Mouse (Mus musculus) limb, embryonic 11.5 days (tissue): ENCODE measurements around the gene Erlin1. TPM values are rescaled to one million over a fixed set of nuclear protein-coding genes. Genes with fewer than 3 reads are reported as not detected.

Source experiments
- ATAC-seq: fragments of 200-750 bp; cut with Nextera tagmentation; 2 replicates; pipeline ENCODE4 v1.8.0; 2017; ENCODE audit warnings: low read depth; ENCODE audit not compliant: insufficient number of reproducible peaks, low FRiP score, low TSS enrichment
- DNase-seq: peaks from one replicate; pipeline ENCODE4 v3.0.0-alpha.2; 2015; ENCODE audit warnings: low spot score
- H3K27ac ChIP-seq: fragments of 300-500 bp; sonication (generic); replicated peaks from 2 replicates; pipeline ENCODE4 v1.5.1; 2014; ENCODE audit warnings: low read depth, mild to moderate bottlenecking, low read length
- H3K27me3 ChIP-seq: fragments of 300-500 bp; sonication (generic); 2 replicates; pipeline ENCODE4 v1.6.1; 2014; ENCODE audit warnings: mild to moderate bottlenecking, low read length, mixed read lengths; ENCODE audit not compliant: control insufficient read depth, insufficient read depth
- H3K36me3 ChIP-seq: fragments of 300-500 bp; sonication (generic); 2 replicates; pipeline ENCODE4 v1.6.1; 2014; ENCODE audit warnings: mild to moderate bottlenecking, low read length, moderate library complexity, mixed read lengths; ENCODE audit not compliant: control insufficient read depth, insufficient read depth
- H3K4me1 ChIP-seq: fragments of 300-500 bp; sonication (generic); 2 replicates; pipeline ENCODE4 v1.6.1; 2014; ENCODE audit warnings: low read length, mixed read lengths; ENCODE audit not compliant: control insufficient read depth, insufficient read depth
- H3K4me2 ChIP-seq: fragments of 300-500 bp; sonication (generic); 2 replicates; pipeline ENCODE4 v1.6.1; 2014; ENCODE audit warnings: low read depth, mild to moderate bottlenecking, moderate library complexity; ENCODE audit not compliant: severe bottlenecking
- H3K4me3 ChIP-seq: fragments of 300-500 bp; sonication (generic); 2 replicates; pipeline ENCODE4 v1.5.1; 2014; ENCODE audit warnings: low read depth, low read length
- H3K9ac ChIP-seq: fragments of 300-500 bp; sonication (generic); 2 replicates; pipeline ENCODE4 v1.6.1; 2014; ENCODE audit warnings: mild to moderate bottlenecking, low read length
- H3K9me3 ChIP-seq: fragments of 300-500 bp; sonication (generic); 2 replicates; pipeline ENCODE4 v1.6.1; 2016; ENCODE audit warnings: low read length; ENCODE audit not compliant: control insufficient read depth
- WGBS: fragments of 180-500 bp; shearing (Covaris S2); extraction: QIAGEN DNeasy Blood & Tissue Kit; methylation state at CpG from one replicate; pipeline ENCODE4 v1.1.7; 2014; 5-methylcytosine and 5-hydroxymethylcytosine counted together
- polyA plus RNA-seq: library from polyadenylated mRNA; unstranded; fragments of >200 nt; fragmentation: Nextera tagmentation; extraction: Ambion mirVana; gene quantifications from 2 replicates; pipeline ENCODE4 v1.2.1, GENCODE M21; 2014

The Erlin1 gene
- polyA plus RNA-seq, 1 experiment from 2014 or later, result 20.1 TPM

DNA sequence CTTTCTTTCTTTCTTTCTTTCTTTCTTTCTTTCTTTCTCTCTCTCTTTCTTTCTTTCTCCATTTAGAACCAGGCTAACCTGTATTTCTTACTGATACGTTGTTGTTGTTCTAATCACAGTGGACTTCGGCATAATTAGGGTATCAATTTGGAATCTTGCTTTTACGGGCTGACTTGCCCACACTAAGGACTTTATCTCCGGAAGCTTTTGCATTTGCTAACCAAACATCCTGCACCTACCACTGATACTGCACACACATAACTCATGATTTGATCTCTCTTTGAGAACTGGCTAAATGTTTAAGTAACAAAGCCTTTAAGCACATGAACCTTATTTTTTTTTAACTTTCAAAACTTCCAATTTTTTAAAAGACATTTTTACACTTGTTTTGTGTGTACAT is 19.2 kb downstream of the Erlin1 start:
- Histone ChIP-seq H3K9me3 (no peaks in the 10 kb centered on the region), H3K27me3 (no peaks in the 10 kb centered on the region), H3K36me3 (no peaks in the 10 kb centered on the region; the same call in 1 of the 2 replicates), H3K9ac (no peak overlapping the region), H3K4me1 (no peaks in the 10 kb centered on the region), H3K4me2 (no peak overlapping the region), H3K4me3 (no peak overlapping the region), H3K27ac (no peak overlapping the region)
- no peak for DNase-seq
- no peak for ATAC-seq
- WGBS, result 82% methylated on average over 4 of the region's 4 CpGs

DNA sequence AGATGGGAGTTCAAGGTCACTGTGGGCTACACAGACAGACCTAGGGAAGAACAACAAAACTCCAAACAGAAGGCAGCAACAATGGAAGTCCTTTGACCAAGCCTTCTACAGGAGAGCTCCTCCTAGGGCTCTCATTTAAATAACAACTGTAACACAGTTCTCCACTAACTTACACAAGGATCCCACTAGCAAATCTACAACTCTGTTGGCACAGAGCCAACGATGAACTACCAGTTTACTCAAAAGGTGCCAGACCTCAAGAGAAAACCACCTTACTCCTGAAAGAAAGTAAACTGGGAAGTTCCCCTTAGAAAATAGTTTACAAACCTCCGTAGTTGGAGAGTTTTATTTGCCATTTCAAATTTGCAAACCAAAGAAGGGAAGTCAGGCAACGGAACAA is 20.3 kb downstream of the Erlin1 start:
- no peak for DNase-seq
- Histone ChIP-seq H3K4me1 (no peaks in the 10 kb centered on the region), H3K4me3 (no peak overlapping the region), H3K27me3 (no peaks in the 10 kb centered on the region), H3K36me3 (peaks cover 2% of the 10 kb centered on the region; the same call in 1 of the 2 replicates), H3K27ac (no peak overlapping the region), H3K9ac (no peak overlapping the region), H3K4me2 (no peak overlapping the region), H3K9me3 (no peaks in the 10 kb centered on the region)
- ATAC-seq, result no peak
- WGBS, result 61% methylated on average over 3 of the region's 3 CpGs

DNA sequence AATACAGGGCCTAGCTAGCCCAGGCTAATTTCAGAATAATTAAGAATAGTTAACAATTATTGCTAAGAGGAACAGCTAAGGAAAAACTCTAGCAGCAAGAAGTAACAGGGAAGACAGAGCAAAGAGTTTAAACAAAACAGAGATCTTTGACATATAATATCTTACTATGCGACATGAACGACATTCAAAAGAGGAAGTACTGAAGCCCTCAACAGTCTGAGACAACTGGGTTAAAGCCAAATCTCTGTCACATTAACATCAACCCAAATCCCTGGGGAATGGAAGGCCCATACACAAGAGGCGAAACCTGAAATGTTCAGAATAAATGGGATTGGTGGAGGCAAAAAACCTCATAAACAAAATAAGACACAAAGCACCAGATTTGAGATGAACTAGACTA is 23.7 kb downstream of the Erlin1 start:
- no peak for ATAC-seq
- WGBS, result 94% methylated on average over 3 of the region's 3 CpGs
- H3K27me3 ChIP-seq, result no peaks in the 10 kb centered on the region

DNA sequence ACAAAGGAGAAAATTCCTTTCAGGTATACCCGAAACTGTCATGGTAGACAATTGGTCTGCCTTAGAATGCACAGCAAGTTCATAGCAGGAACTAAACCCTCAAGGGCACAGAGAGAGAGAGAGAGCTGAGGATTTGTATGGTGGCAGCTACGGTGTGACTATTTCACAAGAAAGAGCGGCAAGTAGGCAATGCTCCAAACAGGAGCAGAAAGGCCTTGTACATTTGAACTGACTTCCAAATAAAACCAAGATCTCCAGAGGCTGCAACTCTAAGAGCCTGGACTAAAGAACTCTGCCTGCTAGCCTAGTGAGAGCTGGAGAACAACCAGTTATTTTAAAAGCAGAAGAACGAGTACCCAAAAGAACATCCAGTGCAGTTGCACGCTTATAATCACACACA is 27.5 kb downstream of the Erlin1 start:
- H3K27me3 ChIP-seq, result no peaks in the 10 kb centered on the region
- peaks cover 3% of the 10 kb centered on the region; the same call in 1 of the 2 replicates for H3K36me3 ChIP-seq
- ATAC-seq (no peak), DNase-seq (no peak)
- H3K4me2 ChIP-seq, result no peak overlapping the region
- H3K4me1 ChIP-seq, result no peaks in the 10 kb centered on the region
- H3K9me3 ChIP-seq, result no peaks in the 10 kb centered on the region
- H3K4me3 ChIP-seq, result no peak overlapping the region
- H3K27ac ChIP-seq, result no peak overlapping the region
- no peak overlapping the region for H3K9ac ChIP-seq
- 86% methylated on average over 5 of the region's 5 CpGs for WGBS

More for the DNA sequence above, 23.7 kb downstream of the Erlin1 start:
- Histone ChIP-seq H3K4me1 (no peaks in the 10 kb centered on the region), H3K9ac (no peak overlapping the region), H3K36me3 (peaks cover 3% of the 10 kb centered on the region; the same call in 1 of the 2 replicates), H3K4me2 (no peak overlapping the region), H3K9me3 (no peaks in the 10 kb centered on the region), H3K4me3 (no peak overlapping the region), H3K27ac (no peak overlapping the region)
- no peak for DNase-seq

DNA sequence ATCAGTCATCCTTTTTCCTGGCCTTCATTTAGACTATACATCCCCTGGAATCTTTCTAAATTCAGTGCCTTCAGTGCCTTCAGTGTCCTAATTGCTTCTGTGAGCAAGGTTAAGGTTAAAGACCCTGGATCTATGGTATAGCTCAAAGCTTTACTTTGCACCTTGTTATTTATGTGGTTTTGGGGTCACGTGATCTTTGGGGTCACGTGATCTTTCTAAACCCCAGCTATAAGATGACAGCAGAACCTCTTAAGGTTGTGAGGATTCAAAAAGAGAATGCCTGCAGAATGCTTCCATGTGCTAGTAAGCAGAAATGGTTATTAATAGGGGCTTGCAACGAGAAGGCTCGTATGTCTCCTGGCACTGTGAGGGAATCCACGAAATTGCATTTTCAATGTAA is 36.2 kb downstream of the Erlin1 start:
- Histone ChIP-seq H3K36me3 (peaks cover 2% of the 10 kb centered on the region; the same call in 1 of the 2 replicates), H3K4me1 (no peaks in the 10 kb centered on the region), H3K27ac (no peak overlapping the region), H3K9ac (no peak overlapping the region), H3K27me3 (no peaks in the 10 kb centered on the region), H3K4me2 (no peak overlapping the region), H3K4me3 (no peak overlapping the region), H3K9me3 (no peaks in the 10 kb centered on the region)
- DNase-seq (no peak), ATAC-seq (no peak)
- WGBS, result 91% methylated on average over 5 of the region's 5 CpGs

DNA sequence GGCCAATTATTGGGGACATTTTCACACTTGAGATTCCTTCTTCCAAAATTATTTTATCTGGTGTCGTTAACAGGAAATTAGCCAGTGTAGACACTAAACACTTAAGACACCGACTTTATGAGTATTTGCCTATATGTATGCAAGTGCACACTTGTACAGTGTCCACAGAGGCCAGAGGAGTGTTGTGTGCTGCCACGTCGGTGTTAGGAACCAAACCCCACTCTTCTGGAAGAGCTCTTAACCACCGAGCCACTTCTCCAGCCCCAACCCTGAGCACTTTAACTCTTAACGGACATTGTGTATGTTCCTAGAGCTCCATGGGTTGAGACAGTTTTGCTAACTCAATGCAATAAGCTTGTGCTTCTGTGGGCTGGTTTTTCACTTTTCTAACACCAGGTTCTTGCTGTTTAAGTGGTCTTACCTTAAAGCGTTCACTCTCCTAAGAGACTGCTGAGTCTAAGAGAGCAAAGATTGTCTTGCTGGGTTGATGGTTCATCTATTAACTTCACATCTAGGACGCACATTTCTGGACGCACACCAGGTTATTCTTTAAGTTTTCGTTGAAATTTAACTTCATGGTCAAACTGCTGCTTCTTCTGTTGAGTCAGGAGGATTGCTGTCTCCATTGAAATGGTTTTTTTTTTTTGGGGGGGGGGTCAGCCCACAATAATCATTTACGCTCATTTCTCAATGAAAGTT is 37.4 kb downstream of the Erlin1 start:
- no peaks in the 10 kb centered on the region for H3K9me3 ChIP-seq
- no peaks in the 10 kb centered on the region for H3K4me1 ChIP-seq
- no peak overlapping the region for H3K4me3 ChIP-seq
- DNase-seq (no peak), ATAC-seq (no peak)
- no peaks in the 10 kb centered on the region for H3K27me3 ChIP-seq
- H3K9ac ChIP-seq, result no peak overlapping the region
- H3K36me3 ChIP-seq, result peaks cover 2% of the 10 kb centered on the region; the same call in 1 of the 2 replicates
- WGBS, result 87% methylated on average over 11 of the region's 11 CpGs
- H3K27ac ChIP-seq, result no peak overlapping the region
- no peak overlapping the region for H3K4me2 ChIP-seq

DNA sequence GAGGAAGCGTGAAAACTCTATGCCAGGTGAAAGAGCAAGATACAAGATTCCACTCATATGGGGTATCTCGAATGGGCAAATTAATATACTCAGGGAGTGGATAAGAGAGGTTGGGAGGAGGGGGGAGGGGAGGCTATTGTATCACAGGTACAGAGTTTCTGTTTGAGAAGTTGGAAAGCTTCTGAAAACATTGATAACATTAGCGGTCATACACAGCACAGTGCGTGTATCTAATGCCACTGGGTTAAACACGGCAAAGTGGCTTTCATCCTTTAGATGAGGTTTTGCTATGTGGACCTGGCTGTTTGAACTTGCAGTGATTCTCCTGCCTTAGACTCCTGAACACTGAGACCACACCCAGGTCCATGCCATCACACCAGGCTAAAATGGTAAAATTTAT is 39.6 kb downstream of the Erlin1 start:
- Histone ChIP-seq H3K4me3 (no peak overlapping the region), H3K36me3 (no peaks in the 10 kb centered on the region), H3K27me3 (no peaks in the 10 kb centered on the region), H3K27ac (no peak overlapping the region), H3K9ac (no peak overlapping the region), H3K4me2 (no peak overlapping the region), H3K9me3 (no peaks in the 10 kb centered on the region), H3K4me1 (no peaks in the 10 kb centered on the region)
- ATAC-seq (no peak), DNase-seq (no peak)
- WGBS, result 92% methylated on average over 5 of the region's 5 CpGs

DNA sequence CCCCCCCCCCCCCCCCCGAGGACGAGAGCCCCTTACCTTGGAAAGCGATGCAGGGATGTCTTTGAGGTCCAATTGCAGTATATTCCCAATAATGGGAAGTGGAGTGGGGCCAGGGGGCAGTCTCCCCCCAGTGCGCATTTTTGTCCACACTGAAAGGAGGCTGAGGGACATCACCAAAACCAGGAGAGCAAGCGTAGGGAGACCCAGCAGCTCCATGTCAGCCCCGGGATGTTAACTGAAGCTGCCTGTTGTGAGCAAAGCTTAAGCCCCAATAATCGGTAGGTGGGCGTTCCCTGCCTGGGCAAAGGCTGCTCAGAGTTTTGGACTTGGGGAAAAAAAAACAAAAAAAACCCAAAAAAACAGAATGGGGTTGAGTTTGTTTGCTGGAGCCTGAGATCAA is 40.6 kb downstream of the Erlin1 start, which contains the start of gene Cyp2c23:
Gene Cyp2c23 (minus strand): TSS at position 237 of the 400 bp plus-strand sequence.
- Histone ChIP-seq H3K4me2 (no peak within 1 kb of the TSS), H3K4me3 (no peak within 1 kb of the TSS), H3K9ac (no peak within 1 kb of the TSS), H3K27ac (no peak within 1 kb of the TSS), H3K9me3 (no peaks in the 10 kb centered on the region), H3K4me1 (no peaks in the 10 kb centered on the region), H3K36me3 (no peaks in the 10 kb centered on the region), H3K27me3 (no peaks in the 10 kb centered on the region)
- WGBS, result 84% methylated on average over 6 of the region's 8 CpGs
- ATAC-seq (no peak), DNase-seq (no peak)
